Mouse (Mus musculus): ENCODE results near the gene Naa20.

The Naa20 gene

DNA sequence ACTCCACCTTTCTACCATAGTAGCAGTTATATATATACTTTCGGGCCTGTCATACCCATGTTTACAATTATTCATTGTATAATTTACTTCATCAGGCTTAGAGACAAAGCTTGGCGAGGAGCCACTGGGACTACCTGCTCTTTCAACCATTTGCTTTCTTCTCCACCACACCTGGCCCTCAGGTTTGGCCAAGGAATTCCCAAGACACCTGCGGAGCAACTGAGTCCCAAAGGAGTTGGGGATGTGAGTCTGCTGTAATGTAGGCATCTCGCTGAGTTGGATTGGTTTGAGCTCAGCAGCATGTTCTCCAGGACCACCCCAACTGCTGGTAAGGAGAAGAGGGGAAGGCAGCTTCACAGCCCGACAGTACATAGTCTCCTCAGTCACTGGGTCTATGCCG lies at the start of gene Naa20:
Naa20 (plus strand) TSS at position 239 of the 400 bp plus-strand sequence.
- no peak for DNase-seq (ENCODE audit: low spot score in 2 of 2)

DNA sequence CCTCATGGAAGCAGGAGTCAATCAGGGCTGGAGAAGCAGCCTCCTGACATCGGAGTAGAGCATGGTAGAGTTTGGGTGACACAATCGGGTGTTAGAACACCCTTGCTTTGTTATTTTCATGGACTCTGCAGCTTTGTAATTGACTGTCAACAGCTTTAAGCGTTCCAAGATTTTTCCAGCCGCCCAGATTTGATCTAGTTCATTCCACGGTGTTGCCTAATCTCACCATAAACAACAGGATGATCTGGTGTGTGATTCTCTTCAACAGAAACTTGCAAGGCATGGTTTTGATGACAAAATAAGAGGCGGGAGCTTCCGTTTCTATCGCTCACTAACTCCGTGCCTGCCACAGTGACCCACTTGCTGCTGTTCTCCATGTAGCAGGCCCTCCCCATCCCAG lies 46.1 kb upstream of the Naa20 start:
- no peak for DNase-seq (ENCODE audit: low spot score in 2 of 2)

DNA sequence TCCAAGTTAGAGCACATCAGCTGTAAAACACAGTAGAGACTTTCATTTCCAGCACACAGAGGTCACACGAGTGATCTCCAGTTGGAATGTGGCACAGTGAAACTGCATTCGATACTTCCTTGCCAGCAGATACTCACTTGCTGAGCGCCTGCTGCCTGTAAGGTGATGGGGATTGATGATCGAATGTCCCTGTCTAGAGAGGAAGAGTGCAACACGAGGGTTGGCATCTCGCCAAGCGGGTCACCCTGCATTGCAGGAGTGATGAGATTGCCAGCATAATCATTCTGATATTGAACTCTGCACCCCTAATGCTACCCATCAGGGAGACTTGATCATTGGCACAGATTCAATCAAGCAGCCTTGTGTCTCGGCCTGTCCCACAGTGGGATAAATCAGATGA lies 44.0 kb upstream of the Naa20 start:
- no peak for DNase-seq (ENCODE audit: low spot score in 2 of 2)

DNA sequence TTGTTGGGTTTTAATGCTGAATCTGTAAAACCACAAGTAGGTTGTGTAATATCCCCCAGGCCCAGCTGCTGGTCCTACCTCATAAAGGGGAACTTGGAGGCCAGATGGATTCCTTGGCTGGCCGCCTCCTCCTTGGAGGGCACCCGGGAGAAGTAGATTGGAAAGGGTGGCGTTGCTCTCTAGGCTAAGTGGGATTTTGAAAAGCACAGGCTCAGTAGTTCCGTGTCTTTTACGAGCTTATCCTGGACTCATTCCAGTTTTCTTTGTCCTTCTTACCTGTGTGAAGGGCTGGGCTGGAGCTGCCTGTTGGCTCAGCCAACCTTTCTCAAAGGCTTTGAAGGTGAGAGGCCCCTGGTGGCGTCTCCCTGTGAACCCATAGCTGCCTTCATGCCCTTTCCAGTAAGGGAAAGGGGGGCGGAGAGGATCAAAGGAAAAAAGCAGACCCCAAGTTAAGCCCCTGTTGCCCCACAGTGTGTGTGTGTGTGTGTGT lies 42.4 kb upstream of the Naa20 start:
- peak; percentile 57 to 67 for DNase-seq (ENCODE audit: low spot score in 2 of 2)

DNA sequence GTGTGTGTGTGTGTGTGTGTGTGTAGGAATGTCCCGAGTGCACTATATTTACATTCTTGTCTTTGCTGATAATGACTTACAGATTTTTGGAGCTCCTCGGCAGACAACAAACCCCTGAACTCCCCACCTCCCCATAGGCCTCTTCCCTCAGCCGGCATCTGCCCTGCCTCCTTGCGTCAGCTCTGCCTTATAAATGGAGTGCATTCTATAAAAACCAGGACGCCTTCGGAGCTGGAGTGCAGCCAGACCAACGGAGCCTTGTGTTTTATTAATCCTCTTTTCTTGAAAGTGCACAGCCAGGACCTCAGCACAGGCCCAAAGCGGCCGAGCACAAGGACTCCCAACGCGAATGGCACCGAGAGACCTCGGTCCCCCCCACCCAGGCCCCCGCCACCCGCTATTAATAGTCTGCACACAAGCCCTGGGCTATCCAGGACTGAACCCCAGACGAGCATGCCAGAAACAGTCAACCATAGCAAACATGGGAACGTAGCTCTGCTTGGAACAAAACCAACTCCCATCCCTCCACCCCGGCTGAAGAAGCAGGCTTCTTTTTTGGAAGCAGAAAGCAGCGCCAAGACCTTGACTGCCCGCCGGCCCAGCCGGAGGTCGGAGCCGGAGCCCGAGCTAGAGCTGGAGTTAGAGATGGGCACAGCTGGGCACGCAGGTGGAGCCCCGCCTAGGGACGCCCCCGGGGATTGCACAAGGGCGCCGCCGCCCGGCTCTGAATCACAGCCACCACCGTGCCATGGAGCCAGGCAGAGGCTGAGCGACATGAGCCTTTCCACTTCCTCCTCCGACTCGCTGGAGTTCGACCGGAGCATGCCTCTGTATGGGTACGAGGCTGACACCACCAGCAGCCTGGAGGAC lies 41.7 kb upstream of the Naa20 start:
- DNase-seq (ENCODE audit: low spot score in 2 of 2) = peak; percentile 80 to 84

DNA sequence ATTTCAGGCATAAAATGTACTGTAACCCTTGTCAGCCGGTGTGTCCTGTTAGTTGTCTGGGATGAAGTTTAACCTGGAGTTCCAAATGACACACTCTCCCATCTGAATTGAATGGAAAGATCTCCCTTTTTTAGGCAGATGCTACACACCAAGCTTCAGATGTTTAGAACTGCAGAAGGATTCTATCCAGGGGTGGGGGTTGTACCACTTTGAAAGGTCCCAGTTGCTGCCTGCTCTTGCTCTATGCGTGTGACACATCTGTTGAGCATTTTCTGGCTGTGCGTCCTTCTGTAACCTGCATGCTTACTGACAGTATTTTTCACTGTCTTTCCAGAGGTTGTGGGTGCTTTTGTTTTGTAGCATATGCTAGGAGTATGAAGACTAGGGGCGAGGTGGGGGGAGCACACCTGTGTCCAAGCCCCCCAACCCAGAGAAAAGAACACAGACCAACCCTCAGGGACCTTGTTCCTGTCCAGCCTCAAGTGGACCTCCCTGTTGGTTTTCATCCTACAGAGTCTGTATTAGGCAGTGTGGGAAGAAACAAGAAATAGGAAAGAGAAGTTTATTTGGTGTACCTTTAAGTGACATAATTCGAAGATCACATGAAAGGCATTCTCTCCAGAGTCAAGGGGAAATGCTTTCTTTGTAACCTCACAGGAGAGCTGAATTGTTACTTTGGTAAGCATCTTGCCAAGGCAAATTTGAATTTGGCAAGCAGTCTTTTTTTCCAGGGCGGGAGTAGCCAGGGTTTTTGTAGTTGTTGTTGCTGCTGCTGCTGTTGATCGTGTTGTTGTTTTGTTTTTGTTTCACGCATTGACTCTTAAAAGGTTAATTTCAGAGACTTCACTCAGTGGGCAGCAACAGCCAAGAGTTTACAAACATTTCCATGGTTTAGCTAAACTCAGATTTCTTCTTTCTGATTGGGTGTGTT lies 40.4 kb upstream of the Naa20 start:
- no peak for DNase-seq (ENCODE audit: low spot score in 2 of 2)

DNA sequence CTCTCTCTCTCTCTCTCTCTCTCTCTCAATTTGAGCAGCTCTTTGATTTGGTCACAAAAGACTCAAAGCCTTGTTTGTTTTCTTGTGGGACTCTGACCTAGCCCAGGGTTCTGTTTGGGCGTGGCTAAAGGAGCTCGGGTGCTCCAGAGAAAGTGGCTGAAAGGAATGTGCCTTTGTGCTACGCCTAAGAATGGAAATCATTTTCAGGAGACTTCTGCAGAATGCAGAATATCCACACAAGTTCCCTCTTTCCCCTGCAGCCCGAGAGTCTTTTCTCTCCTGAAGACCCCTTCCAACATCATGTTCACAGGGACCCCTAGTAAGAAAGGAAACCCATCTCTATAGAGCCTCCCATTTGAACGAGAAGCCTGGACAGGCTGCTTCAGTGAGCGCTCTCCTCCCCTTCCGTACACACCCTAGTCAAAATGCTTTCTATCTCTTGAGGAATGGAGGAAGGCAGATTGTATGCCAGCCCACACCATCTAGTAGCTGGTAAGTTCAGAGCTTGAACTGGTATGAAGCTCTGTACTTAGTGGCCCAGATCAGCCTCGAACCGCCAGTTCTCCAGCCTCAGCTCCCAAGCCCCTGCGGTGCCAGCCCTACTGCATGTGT lies 39.6 kb upstream of the Naa20 start:
- no peak for DNase-seq (ENCODE audit: low spot score in 2 of 2)

DNA sequence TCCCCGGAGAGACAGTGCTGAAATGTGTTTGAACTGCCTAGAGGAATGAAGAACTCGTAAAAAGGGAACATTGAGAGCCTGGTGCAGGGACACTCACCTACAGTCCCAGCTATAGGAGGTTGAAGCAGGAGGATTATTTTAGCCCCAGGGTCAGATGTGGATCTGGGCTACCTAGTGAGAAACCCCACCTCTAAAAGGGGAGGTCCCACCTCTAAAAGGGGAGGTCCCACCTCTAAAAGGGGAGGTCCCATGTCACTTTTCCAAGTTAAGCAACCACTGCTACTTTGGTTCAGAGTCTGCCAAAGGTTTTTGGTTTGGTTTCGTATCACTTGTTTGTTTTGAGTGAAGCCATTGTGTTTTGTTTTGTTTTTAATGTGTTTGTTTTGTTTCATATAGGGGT lies 36.6 kb upstream of the Naa20 start:
- no peak for DNase-seq (ENCODE audit: low spot score in 2 of 2)

DNA sequence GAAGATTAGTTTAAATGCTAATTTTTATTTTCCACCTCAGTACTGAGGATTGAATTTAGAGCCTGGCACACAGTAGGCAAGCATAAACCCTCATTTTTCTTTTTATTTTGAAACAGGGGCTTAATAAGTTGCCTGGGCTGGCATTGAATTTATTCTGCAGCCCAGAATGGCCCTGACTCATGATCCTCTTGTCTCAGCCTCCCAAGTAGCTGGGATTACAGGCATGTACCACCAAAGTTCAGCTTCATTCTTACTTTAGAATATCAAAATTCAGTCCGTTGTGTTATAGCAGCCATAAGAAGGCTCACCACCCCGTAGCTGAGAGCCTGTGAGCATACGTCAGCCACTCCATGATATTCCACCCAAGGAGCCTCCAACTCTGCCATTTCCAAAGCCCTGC lies 35.7 kb upstream of the Naa20 start:
- no peak for DNase-seq (ENCODE audit: low spot score in 2 of 2)

DNA sequence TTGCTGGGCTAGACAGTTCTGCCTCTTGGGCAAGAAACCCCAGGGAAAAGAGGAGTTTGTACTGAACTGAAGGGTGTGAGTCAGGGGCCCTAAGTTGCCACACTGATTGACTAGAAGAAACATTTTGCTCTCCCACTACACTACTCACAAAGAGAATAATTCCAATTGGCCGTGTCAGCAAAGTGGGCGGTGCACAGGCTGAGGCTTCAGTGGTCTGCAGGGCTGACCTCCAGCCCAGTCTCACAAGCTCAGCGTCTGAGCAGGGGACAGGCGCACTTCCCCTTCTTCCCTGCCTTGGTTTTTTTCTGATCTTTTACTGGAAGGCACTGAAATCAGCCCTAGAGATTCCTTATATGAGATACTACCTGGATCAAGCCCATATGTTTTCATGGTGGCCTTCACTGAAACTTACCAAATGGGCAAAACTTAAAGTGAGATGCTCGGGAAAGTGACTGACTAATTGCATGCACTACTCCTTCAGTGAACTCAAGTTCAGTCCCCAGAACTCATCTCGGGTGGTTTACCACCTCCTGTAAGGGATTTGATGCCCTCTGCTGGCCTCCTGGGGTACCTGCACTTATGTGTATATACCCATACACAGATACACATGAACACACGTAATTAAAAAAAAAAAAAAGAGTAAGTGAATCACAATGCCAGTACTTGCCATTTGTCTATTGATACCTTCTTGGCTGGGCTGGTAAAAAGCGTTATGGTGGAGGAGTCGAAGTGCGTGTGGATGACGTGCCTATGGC lies 35.0 kb upstream of the Naa20 start:
- DNase-seq (ENCODE audit: low spot score in 2 of 2) = no peak

DNA sequence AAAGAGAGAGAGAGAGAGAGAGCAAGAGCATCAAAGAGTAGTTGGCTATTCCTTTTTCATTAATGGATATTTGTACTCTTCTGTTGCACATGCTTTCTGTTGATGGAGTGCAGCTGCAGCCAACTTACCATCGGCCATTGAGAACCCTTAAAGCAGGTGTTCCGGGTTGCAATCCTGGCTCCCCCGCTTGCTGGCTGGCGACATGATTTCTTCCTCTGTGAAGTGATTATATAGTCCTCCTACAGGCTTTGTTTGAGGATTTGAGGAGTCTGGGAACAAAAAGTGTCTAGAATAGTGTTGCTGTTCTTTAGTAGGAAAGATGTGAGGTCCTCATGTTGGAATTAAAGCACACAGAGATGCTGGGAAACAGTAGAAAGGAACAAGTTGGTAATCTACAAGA lies 30.6 kb upstream of the Naa20 start:
- no peak for DNase-seq (ENCODE audit: low spot score in 2 of 2)

DNA sequence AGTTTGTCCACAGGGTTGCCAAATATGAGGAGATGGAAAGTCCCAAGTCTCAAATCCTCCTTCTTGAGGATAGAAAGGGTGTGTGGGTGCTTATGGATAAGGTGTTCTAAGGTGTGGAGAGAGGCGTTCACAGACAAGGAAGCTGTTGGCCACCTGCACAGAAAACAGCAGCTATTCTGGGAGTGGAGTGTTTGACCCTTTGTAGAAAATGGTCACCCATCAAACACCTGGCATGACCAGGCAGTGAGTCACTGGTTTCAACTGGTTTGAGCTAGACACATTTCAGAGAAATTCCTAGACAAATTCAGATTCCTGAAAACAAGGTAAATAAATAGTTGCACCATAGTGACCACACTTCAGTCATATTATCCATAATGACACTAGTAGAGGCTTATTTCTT lies 29.8 kb upstream of the Naa20 start:
- DNase-seq (ENCODE audit: low spot score in 2 of 2) = no peak

DNA sequence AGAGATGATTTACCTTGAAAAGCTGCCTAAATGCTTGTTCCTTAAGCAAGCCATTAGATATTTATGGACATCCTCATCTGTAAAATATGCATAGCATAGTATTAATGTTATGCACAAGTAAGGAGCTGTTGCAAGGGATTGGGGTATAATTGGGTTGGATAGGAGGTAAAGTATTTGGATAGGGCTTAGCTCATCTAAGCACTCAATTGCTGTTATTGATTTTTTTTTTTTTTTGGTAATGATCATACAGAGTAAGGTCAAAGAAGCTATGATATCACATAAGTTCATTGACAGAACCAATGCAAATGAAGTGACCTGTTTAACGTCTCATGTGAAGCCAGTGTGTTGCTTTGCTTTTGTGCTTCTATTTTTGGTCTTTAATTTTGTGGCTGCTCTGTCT lies 27.9 kb upstream of the Naa20 start:
- DNase-seq (ENCODE audit: low spot score in 2 of 2) = no peak

DNA sequence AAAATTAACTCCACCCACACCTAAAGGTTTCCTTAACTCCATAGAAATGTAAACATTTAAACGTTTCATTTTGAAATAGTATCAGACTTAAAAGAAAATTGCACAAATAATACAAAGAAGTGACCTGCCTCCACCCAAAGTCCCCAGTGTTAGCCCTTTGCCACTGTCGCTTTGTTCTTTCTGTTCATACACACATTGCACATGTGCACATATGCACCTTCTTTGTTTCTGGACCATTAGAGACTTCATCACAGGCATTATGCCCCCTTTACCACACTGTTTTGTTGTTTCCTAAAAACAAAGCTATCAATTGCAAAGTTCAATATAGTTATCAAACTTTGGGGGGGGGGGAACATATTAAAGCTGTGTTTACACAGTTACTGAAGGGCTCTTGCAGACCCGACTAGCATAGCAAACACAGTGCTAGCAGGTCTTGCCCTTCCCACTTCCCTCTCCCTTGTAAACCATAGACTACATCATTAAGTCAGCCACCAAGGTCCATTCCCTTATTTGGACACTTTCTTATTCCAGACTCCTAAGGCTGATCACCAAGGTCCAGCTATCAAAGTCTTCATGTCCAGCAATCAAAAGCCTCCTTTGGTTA lies 26.9 kb upstream of the Naa20 start:
- DNase-seq (ENCODE audit: low spot score in 2 of 2) = no peak

DNA sequence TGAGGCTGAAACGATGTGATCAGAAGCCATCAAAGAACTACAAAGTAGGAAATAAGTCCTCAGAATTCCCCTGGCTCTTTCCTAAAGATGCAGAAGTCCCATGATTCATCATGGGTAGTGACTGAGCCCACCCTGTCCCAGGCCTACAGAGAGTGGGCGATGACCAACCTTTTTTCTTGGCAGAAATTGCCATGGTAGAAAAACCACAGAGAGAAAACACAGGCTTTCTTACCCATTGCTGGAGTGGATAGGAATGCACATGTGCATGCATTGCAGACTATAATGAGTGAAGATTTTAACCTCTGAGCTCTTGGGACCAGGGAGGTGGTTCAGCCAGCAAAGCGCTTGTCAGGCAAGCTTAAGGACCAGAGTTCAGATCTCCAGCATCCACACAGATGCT lies 24.7 kb upstream of the Naa20 start:
- no peak for DNase-seq (ENCODE audit: low spot score in 2 of 2)

DNA sequence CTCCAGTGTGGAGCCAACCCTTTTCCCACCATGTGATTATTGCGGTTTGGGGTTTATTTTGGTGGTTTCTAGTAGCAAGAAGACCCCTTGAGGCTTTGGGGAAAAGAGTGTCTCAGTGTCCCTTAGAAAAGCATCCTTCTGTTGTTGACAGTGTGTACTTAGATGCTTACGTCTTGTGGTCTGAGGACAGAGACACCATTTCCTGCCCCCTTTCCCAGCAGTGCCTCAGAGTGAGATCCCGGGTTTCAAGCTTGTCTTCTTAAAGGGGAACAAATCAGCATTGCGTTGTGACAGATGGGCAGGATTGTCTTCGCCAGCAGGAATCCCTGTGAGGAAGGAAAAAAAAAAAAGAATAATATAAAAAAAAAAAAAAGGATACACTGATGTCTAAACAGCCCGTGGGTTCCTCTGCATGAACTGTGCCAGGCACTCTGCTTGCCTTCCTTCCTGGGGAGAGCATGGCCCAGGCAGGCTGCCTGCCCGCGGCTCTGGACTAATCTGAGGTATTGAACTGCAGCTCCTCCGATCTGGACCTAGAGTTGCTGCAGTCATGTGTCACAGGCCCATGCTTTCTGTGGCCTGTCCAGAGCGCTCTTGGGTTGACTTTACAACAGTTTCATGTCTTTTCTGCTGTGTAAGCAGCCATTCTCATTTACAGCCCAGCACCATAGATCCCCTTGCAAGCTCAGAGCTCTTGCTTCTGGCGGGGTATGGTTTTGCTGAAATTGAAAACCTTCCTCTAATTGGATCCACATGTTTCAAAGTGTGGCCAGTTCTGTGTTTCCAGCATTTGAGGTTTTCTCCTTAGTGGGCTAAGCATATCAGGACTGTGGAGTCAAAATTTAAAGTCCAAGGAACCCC lies 20.8 kb upstream of the Naa20 start:
- DNase-seq (ENCODE audit: low spot score in 2 of 2) = no peak

DNA sequence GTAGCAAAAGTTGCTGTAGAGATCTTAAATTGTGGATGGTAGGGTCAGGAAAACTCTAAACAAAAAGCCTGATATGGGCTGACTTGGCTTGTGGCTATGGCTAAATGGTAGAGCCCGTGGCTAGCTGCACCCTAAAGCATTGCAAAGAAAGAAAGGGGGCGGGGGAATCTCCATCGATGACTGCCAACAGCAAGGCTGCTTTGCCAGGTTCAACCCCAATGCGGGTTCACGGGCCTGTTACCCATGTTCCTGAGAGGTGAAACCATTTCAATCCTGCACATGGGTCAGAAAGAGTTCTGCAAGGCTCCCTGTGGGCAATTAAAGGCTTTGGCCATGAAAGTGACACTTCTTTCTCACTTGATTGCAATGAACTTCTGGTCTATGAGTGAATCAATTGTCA lies 20.0 kb upstream of the Naa20 start:
- DNase-seq (ENCODE audit: low spot score in 2 of 2) = no peak

DNA sequence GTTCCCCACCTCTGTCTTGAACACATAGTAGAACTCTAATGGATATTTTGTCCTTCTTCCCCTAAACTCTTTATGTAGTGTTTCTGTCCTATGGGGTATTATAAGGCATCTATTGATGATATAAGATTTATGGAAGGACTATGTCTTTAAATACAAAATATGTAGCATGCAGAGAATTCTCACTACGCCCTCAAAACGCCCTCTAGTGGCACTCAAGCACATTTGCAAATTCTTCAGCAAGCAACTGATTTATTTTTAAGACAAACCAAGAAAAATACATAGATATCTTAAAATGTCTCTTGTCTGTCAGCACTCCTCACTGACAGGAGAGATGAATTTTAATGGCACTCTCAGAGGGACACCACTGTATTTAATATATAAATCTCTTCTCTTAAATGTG lies 19.5 kb upstream of the Naa20 start:
- DNase-seq (ENCODE audit: low spot score in 2 of 2) = no peak

DNA sequence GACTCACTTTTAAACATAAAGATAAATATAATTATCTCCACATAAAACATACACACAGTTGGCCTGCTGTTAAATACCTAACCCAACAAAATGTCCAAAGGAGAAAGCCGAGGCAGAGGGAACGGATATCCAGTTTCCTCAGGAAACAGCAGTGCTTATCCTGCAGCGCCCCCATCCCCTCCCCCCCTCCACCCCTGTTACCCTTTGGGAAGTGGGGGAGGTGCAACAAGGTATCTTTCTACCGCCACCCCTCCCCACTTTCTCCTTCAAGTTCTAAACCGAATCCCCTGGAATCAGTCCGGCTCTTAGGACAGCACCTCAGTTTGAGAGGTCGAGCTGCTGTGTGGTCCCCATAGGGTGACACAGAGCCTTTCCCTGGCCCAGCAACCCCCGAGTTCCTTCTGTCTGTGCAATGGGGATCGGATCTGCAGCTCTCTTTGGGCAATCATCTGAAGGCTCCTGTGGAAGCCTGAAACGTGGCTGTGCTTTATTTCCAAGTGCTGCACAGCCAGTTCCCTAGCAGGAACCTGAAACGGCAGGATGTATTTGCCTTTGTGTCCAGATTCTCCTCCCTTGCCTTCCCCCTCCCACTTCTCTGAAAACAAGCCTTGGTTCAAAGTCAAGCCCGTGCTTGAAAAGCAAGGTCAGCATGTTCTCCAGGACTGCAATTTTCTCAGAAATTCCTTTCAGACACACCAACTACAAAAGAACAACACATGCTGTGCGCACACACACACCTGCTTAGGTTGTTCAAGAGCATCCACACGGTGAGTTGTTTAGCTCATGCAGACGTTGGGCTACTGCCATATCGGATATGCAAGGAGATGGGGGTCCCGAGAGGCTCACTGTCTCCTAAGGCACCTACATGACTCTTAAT lies 17.6 kb upstream of the Naa20 start:
- no peak for DNase-seq (ENCODE audit: low spot score in 2 of 2)
